Mouse (Mus musculus): Measurements from ENCODE around the gene Phlpp1. TPM values are rescaled to one million over a fixed set of nuclear protein-coding genes. Genes with fewer than 3 reads are reported as not detected.

Phlpp1 gene
- polyA plus RNA-seq, 1 experiment from 2014 or later: 2.2 TPM

DNA sequence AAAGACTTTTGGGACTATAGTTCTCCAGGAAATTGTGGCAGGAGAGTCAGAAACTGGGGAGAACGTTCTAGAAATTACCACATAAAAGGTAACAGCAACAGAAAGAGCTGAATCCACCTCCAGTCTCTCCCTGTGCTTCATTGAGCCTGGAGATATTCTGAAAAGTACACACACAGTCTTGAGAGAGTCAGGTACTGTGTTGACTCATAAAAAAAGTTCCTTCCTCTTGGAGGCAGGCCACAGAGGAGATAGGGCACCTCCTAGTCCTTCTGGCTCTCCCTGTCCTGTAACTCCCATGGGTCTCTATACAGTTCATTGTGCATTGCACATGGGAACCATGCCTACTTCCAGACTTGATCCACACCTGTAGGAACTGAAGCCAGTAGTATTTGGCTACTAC lies 149.0 kb downstream of the Phlpp1 start:
- 77% methylated on average over 1 of the region's 1 CpGs for WGBS

GRCm38 (mm10) chr1:106321432-106322126 lies 150.0 kb downstream of the Phlpp1 start:
- 0 out of 2 replicates have a peak overlapping the region, but pooled peaks have one; percentile 4 for H3K27ac ChIP-seq (ENCODE audit: low read length)
- H3K9ac ChIP-seq (ENCODE audit: low read length): no peak overlapping the region
- no peaks in the 10 kb centered on the region for H3K9me3 ChIP-seq (replicated peaks; ENCODE audit: control insufficient read depth, low read length)
- ATAC-seq (ENCODE audit: insufficient read depth, low FRiP score): no peak
- no peaks in the 10 kb centered on the region for H3K36me3 ChIP-seq (ENCODE audit: control insufficient read depth, insufficient read depth, low read length)
- WGBS: 75% methylated on average over 8 of the region's 8 CpGs
- H3K27me3 ChIP-seq (ENCODE audit: control insufficient read depth, insufficient read depth, low read length): no peaks in the 10 kb centered on the region
- no peak overlapping the region for H3K4me2 ChIP-seq (ENCODE audit: low read depth, low read length)
- H3K4me1 ChIP-seq (ENCODE audit: control insufficient read depth, insufficient read depth, low read length): no peaks in the 10 kb centered on the region
- H3K4me3 ChIP-seq (replicated peaks; ENCODE audit: low read length): no peak overlapping the region

More for the DNA sequence above, 149.0 kb downstream of the Phlpp1 start:
- ATAC-seq (ENCODE audit: insufficient read depth, low FRiP score): peak; percentile 62; the same call in 1 of the 2 replicates
- H3K9me3 ChIP-seq (replicated peaks; ENCODE audit: control insufficient read depth, low read length): no peaks in the 10 kb centered on the region
- H3K4me1 ChIP-seq (ENCODE audit: control insufficient read depth, insufficient read depth, low read length): no peaks in the 10 kb centered on the region
- no peak overlapping the region for H3K4me3 ChIP-seq (replicated peaks; ENCODE audit: low read length)
- no peak overlapping the region for H3K9ac ChIP-seq (ENCODE audit: low read length)
- H3K36me3 ChIP-seq (ENCODE audit: control insufficient read depth, insufficient read depth, low read length): no peaks in the 10 kb centered on the region
- H3K27ac ChIP-seq (ENCODE audit: low read length): peak overlapping the region; percentile 2; the same call in 1 of the 2 replicates
- no peaks in the 10 kb centered on the region for H3K27me3 ChIP-seq (ENCODE audit: control insufficient read depth, insufficient read depth, low read length)
- H3K4me2 ChIP-seq (ENCODE audit: low read depth, low read length): no peak overlapping the region

- no peaks in the 10 kb centered on the region for H3K36me3 ChIP-seq (ENCODE audit: control insufficient read depth, insufficient read depth, low read length)
- H3K9me3 ChIP-seq (replicated peaks; ENCODE audit: control insufficient read depth, low read length): no peaks in the 10 kb centered on the region
- 41% methylated on average over 2 of the region's 2 CpGs for WGBS
- no peak overlapping the region for H3K4me2 ChIP-seq (ENCODE audit: low read depth, low read length)
- H3K9ac ChIP-seq (ENCODE audit: low read length): no peak overlapping the region
- H3K27me3 ChIP-seq (ENCODE audit: control insufficient read depth, insufficient read depth, low read length): no peaks in the 10 kb centered on the region
- H3K4me3 ChIP-seq (replicated peaks; ENCODE audit: low read length): no peak overlapping the region
- no peaks in the 10 kb centered on the region for H3K4me1 ChIP-seq (ENCODE audit: control insufficient read depth, insufficient read depth, low read length)
- H3K27ac ChIP-seq (ENCODE audit: low read length): no peak overlapping the region
- ATAC-seq (ENCODE audit: insufficient read depth, low FRiP score): no peak
Measured at GRCm38 (mm10) chr1:106326691-106327090, 155.1 kb downstream of the Phlpp1 start.

GRCm38 (mm10) chr1:106342100-106342499 lies 170.5 kb downstream of the Phlpp1 start:
- no peak overlapping the region for H3K9ac ChIP-seq (ENCODE audit: low read length)
- no peaks in the 10 kb centered on the region for H3K4me1 ChIP-seq (ENCODE audit: control insufficient read depth, insufficient read depth, low read length)
- no peak overlapping the region for H3K27ac ChIP-seq (ENCODE audit: low read length)
- 81% methylated on average over 3 of the region's 3 CpGs for WGBS
- H3K27me3 ChIP-seq (ENCODE audit: control insufficient read depth, insufficient read depth, low read length): no peaks in the 10 kb centered on the region
- no peaks in the 10 kb centered on the region for H3K36me3 ChIP-seq (ENCODE audit: control insufficient read depth, insufficient read depth, low read length)
- no peak overlapping the region for H3K4me3 ChIP-seq (replicated peaks; ENCODE audit: low read length)
- no peak overlapping the region for H3K4me2 ChIP-seq (ENCODE audit: low read depth, low read length)
- H3K9me3 ChIP-seq (replicated peaks; ENCODE audit: control insufficient read depth, low read length): no peaks in the 10 kb centered on the region
- ATAC-seq (ENCODE audit: insufficient read depth, low FRiP score): no peak

GRCm38 (mm10) chr1:106345265-106345664 lies 173.7 kb downstream of the Phlpp1 start:
- H3K9ac ChIP-seq (ENCODE audit: low read length): no peak overlapping the region
- H3K36me3 ChIP-seq (ENCODE audit: control insufficient read depth, insufficient read depth, low read length): no peaks in the 10 kb centered on the region
- H3K4me2 ChIP-seq (ENCODE audit: low read depth, low read length): no peak overlapping the region
- no peaks in the 10 kb centered on the region for H3K9me3 ChIP-seq (replicated peaks; ENCODE audit: control insufficient read depth, low read length)
- no peak overlapping the region for H3K4me3 ChIP-seq (replicated peaks; ENCODE audit: low read length)
- no peaks in the 10 kb centered on the region for H3K4me1 ChIP-seq (ENCODE audit: control insufficient read depth, insufficient read depth, low read length)
- no peaks in the 10 kb centered on the region for H3K27me3 ChIP-seq (ENCODE audit: control insufficient read depth, insufficient read depth, low read length)
- no peak for ATAC-seq (ENCODE audit: insufficient read depth, low FRiP score)
- WGBS: 90% methylated on average over 2 of the region's 2 CpGs
- no peak overlapping the region for H3K27ac ChIP-seq (ENCODE audit: low read length)

- no peak overlapping the region for H3K27ac ChIP-seq (ENCODE audit: low read length)
- no peaks in the 10 kb centered on the region for H3K27me3 ChIP-seq (ENCODE audit: control insufficient read depth, insufficient read depth, low read length)
- 95% methylated on average over 3 of the region's 3 CpGs for WGBS
- no peak overlapping the region for H3K4me3 ChIP-seq (replicated peaks; ENCODE audit: low read length)
- H3K36me3 ChIP-seq (ENCODE audit: control insufficient read depth, insufficient read depth, low read length): no peaks in the 10 kb centered on the region
- no peak overlapping the region for H3K9ac ChIP-seq (ENCODE audit: low read length)
- no peak for ATAC-seq (ENCODE audit: insufficient read depth, low FRiP score)
- no peaks in the 10 kb centered on the region for H3K9me3 ChIP-seq (replicated peaks; ENCODE audit: control insufficient read depth, low read length)
- no peak overlapping the region for H3K4me2 ChIP-seq (ENCODE audit: low read depth, low read length)
- no peaks in the 10 kb centered on the region for H3K4me1 ChIP-seq (ENCODE audit: control insufficient read depth, insufficient read depth, low read length)
Measured at GRCm38 (mm10) chr1:106346776-106347175, 175.2 kb downstream of the Phlpp1 start.

GRCm38 (mm10) chr1:106349116-106349515 lies 177.6 kb downstream of the Phlpp1 start:
- H3K4me2 ChIP-seq (ENCODE audit: low read depth, low read length): no peak overlapping the region
- no peak overlapping the region for H3K9ac ChIP-seq (ENCODE audit: low read length)
- H3K4me1 ChIP-seq (ENCODE audit: control insufficient read depth, insufficient read depth, low read length): no peaks in the 10 kb centered on the region
- H3K27me3 ChIP-seq (ENCODE audit: control insufficient read depth, insufficient read depth, low read length): no peaks in the 10 kb centered on the region
- 89% methylated on average over 3 of the region's 3 CpGs for WGBS
- no peaks in the 10 kb centered on the region for H3K36me3 ChIP-seq (ENCODE audit: control insufficient read depth, insufficient read depth, low read length)
- no peak overlapping the region for H3K27ac ChIP-seq (ENCODE audit: low read length)
- no peak for ATAC-seq (ENCODE audit: insufficient read depth, low FRiP score)
- H3K4me3 ChIP-seq (replicated peaks; ENCODE audit: low read length): no peak overlapping the region
- no peaks in the 10 kb centered on the region for H3K9me3 ChIP-seq (replicated peaks; ENCODE audit: control insufficient read depth, low read length)

- Histone ChIP-seq H3K36me3 (ENCODE audit: control insufficient read depth, insufficient read depth, low read length) (no peaks in the 10 kb centered on the region), H3K4me1 (ENCODE audit: control insufficient read depth, insufficient read depth, low read length) (no peaks in the 10 kb centered on the region), H3K4me2 (ENCODE audit: low read depth, low read length) (no peak overlapping the region), H3K27ac (ENCODE audit: low read length) (no peak overlapping the region), H3K9me3 (replicated peaks; ENCODE audit: control insufficient read depth, low read length) (no peaks in the 10 kb centered on the region), H3K27me3 (ENCODE audit: control insufficient read depth, insufficient read depth, low read length) (no peaks in the 10 kb centered on the region), H3K9ac (ENCODE audit: low read length) (no peak overlapping the region), H3K4me3 (replicated peaks; ENCODE audit: low read length) (no peak overlapping the region)
- WGBS: 48% methylated on average over 2 of the region's 2 CpGs
- no peak for ATAC-seq (ENCODE audit: insufficient read depth, low FRiP score)
Measured at GRCm38 (mm10) chr1:106351512-106351911, 180.0 kb downstream of the Phlpp1 start.

GRCm38 (mm10) chr1:106352801-106353511 lies 181.4 kb downstream of the Phlpp1 start:
- 83% methylated on average over 2 of the region's 2 CpGs for WGBS
- ATAC-seq (ENCODE audit: insufficient read depth, low FRiP score): no peak
- no peaks in the 10 kb centered on the region for H3K9me3 ChIP-seq (replicated peaks; ENCODE audit: control insufficient read depth, low read length)
- H3K36me3 ChIP-seq (ENCODE audit: control insufficient read depth, insufficient read depth, low read length): no peaks in the 10 kb centered on the region
- no peak overlapping the region for H3K4me2 ChIP-seq (ENCODE audit: low read depth, low read length)
- H3K9ac ChIP-seq (ENCODE audit: low read length): no peak overlapping the region
- no peak overlapping the region for H3K27ac ChIP-seq (ENCODE audit: low read length)
- no peak overlapping the region for H3K4me3 ChIP-seq (replicated peaks; ENCODE audit: low read length)
- no peaks in the 10 kb centered on the region for H3K27me3 ChIP-seq (ENCODE audit: control insufficient read depth, insufficient read depth, low read length)
- H3K4me1 ChIP-seq (ENCODE audit: control insufficient read depth, insufficient read depth, low read length): no peaks in the 10 kb centered on the region

Data from stomach, embryonic 16.5 days (tissue).